Mouse (Mus musculus) right cerebral cortex, adult 2 months (tissue): Measurements from ENCODE around the gene Myof.
A peak's percentile ranks its signal among the peaks of the same experiment; 100 is the strongest.

Experiments
- DNase-seq, 2 experiments: peaks; one replicate each; pipeline ENCODE4 v3.0.0; 2021 to 2022; ENCODE audit warnings: low spot score in 2 of 2

Gene Myof

DNA sequence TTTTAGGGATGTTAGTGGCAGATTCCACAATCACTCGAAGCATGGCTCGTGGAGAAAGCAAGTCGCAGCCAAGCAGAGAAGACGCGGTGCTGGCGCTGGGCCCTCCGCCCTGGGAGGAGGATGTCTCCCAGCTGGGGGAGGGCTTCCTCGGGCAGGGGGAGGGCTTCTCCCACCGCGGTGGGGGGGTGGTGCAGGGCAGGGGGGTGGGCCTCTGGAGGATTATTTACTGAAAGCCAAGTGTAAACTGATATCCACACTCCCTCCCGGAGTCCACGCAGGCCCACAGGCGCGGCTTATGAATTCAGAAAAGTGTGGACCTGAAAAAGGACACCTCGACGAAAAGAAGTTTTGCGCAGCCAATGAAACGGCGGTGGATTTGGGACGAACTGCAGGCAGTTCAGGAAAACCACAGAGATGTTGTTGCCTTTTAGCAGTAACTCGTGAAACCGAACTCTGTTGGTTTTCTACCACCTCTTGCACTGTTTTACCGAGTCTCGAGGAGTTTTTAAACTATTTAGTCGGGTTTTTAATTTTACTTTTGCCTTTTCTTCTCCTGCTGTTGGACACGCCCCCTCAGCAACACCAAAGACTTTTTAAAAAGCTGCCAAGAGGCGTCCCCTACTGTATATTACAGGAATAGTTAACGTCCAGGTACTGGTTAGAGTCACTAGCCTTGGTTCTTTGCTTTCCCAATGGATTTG lies at the start of gene Myof:
Gene Myof, minus strand, starts transcription at position 297 of the 701 bp plus-strand sequence.
- no peak for DNase-seq

DNA sequence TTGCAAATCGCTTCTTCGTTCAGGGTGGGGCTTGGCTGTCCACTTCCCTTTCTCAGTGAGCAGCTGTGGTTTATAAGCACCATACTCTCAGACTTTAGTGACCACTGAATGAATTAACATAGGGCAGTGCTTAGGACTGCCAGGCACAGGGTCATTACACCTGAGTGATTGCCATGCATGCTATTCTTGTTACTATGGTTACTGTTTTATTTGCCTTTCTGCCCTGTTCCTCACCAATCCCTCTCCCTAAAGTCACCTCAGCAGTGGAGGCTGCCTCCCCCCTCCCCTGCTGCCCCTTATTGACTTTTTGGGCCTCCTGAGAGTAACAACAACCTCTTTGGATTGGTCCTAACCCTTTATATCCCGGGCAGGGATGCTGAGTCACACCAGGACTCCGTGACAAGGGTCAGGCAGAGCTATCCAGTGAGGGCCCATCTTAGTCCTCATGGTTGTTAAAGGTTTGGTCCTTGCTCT lies 48.2 kb upstream of the Myof start:
- DNase-seq = no peak

- no peak for DNase-seq
Observed at GRCm38 (mm10) chr19:38089358-38089757, 46.0 kb upstream of the Myof start.

GRCm38 (mm10) chr19:38086948-38087551 lies 43.7 kb upstream of the Myof start:
- peak; percentile 5 to 10 for DNase-seq

GRCm38 (mm10) chr19:38085841-38086240 lies 42.5 kb upstream of the Myof start:
- DNase-seq = no peak

DNA sequence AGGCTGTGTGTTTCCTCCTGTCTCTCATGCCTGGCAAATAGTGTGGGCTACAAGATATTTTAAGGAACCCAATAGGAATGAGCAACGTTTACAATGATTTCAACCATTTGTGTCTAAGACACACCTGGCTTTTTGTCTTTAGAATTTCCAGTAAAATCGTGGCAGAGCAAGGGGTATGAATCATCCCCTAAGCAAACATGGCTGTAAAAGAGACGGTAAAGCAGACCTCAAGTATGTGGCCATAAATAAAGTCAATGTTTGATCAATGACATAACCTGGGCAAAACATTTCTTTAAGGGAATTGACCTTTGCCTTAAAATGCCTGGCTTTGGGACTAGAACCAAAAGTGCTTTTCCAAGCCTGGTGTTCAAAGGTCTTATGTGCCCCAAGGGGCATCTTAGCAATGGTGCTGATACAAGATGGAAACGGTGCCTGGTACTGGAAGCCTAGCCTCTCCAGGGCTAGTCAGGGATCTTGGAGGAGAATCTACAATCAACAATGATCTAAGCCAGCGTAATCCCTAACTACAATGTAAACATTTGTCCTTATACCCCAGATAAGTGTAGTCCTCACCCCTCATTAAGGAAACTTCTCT lies 39.7 kb upstream of the Myof start:
- no peak for DNase-seq

DNA sequence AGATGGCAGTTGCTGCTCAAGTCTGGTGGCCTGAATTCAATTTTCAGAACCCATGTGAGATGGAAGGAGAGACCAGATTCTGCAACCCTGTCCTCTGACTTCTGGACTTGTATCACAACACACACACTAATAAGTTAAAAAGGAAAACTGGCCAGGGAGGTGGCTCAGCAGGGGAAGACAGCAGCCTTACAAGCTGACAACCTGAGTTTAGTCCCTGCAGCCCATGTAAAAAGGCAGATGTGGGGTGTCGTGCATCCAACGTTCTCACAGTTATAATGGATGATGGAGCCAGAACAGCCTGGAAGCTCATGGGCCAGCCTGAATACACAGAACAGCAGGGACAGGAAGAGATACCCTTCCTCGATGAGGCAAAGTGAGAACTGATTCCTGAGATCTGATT lies 38.0 kb upstream of the Myof start:
- DNase-seq = no peak

DNA sequence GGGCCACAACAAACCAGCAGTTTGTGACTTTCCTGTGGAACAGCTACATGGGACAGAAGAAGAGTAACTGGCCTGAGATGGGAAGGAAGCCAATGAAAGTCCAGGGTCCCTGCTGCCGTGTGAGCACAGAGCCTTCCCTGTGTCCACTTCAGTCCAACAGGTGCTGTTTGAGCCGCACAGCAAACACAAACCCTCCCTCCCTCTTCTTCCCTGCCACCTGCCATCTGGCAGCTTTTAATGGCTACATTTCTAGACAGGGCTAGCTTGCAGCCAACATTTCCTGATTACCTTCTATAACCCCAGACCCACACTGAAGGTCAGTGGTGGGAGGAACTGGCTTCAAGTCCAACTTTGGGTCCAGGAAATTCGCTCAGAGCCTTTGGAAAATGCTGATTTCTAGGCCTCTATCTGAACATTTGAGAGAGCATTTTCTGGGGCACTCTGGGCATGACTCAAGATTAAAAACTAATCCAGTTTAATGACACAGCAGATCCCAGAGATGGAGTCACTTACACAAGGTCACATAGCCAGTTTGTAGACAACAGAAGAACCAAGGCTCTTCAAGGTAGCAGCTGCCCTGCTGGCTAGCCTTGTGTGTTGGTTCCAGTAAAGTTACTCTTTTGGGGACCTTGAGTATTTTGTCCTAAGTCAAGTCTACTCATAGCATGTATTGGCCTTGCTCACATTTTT lies 34.6 kb upstream of the Myof start:
- no peak for DNase-seq

DNA sequence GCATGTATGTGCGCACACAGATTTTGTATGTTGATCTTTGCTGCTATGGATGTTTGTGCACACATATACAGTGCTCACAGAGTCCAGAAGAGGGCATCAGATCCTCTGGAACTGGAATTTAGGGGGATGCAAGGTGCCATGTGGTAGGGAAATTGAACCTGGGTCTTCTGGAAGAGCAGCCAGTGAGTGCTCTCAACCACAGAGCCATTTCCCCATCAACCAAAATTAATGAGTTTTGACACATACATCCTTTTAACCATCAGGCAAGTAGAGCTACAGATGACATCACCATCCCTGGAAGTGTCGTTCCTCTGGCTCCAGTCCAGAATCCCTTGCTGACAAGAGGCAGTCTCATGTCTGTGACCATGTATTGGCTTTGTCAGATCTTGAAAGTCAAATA lies 32.9 kb upstream of the Myof start:
- DNase-seq = no peak

DNA sequence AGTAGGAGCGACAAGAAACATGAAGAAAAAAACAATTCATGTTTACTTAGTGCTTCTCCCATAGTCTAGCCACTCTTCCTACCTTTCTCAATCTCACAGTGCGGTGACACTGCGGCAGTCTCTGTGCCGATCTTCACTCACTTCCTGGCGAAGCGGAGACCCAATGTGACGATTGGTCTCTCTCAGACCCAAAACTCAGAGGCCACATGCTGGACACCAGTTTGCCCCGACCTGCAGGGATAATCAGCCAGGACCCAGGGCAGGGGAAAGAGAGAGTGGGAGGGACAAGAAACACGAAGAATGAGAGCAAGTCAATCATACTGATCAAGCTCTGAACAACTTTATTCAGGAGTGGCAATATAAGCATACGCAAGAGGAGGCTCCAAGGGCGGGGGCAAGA lies 31.7 kb upstream of the Myof start:
- no peak for DNase-seq

- DNase-seq = no peak
Observed at GRCm38 (mm10) chr19:38073226-38073625, 29.8 kb upstream of the Myof start.

DNA sequence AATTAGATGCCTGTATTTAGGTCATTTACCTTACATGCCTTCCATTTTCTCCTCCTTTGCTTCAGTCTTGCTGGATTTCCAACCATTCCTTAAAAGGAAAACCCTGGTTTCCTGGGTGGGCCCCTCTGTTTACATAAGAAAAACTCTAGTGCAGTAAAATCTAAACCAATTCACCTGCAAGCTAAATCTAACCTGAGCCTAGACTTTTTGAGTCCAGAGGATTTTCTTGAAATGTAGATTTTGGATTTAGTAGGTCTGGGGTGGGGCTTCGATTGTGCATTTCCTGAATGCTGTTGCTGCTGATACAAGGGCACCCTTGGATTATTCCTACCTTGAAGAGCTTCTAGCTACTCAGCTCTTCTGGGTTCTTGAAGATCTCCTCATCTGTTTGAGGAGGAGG lies 20.7 kb upstream of the Myof start:
- DNase-seq = no peak

DNA sequence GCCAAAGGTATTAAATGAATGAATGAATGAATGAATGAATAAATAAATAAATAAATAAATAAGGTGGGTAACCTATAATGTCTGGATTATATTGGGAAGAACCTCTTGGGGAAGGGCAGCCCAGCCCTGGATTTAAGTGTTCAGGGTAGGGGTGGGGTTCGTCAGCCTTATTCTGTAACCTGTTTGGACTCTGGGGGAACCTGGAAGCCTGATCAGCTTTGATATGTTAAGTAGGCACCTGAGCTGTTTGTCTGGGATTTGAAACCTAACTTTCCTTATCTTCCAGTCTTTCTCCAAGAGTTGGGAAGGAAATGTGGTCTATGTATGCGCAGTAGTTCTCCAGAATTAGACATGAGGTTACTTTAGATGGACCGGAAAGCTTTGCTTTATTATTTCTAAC lies 19.8 kb upstream of the Myof start:
- no peak for DNase-seq

DNA sequence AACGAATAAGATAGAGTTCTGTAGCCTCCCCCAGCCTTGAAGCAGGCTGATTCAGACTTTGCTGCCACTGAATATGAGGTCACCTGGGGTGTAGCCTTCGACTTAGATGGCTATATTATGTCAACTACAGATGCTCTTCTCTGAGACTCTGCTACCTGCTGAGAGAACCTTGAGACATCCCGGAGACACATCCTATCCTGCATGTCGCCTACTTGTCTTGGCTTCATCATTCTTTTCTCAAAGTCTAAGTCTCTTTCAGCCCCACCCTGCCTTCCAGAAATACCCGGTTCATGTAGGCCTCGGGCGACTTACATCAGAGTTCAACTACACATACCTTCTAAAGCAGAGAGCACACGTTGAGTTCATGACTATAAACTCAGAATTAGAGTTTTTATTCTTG lies 13.6 kb upstream of the Myof start:
- DNase-seq = no peak

DNA sequence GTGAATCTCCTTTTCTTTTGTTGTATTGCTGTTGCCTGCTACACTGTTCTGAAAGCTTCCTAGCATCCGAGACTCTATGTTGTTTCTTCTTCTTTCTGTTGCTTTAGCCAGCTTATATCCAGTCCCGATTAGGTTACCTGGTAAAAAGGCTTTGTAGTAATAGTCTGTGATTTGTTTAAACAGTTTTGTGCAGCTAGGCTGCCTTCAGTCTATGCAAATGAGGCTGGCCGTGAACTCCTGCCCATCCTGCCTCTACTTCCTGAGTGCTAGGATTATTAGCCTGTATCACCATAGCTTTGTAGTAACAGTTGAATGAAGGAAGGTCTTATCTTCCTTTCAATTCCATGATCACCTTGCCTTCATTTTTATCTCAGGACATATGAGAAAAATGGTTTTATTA lies 12.9 kb upstream of the Myof start:
- DNase-seq = no peak

DNA sequence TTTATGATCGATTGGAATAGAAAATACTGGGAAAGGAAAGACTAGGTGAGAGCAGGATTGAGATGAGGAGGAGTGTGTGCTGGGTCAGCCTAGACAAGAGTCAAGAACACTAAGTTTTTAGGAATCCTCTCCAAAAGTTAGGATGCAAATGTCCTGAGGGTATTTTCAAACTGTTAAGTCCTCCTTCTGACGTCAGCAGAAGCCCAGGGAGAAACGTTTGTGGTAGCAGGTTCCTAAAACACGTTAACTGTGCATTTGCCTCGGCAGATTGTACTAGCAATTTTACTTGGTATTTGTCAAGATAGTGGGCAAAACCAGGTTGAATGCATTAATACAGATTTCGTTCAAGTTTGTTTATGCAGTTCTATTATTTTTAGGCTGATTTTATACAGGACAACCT lies 12.4 kb upstream of the Myof start:
- DNase-seq = no peak

- DNase-seq = peak; percentile 92
Observed at GRCm38 (mm10) chr19:38054720-38055192, 11.4 kb upstream of the Myof start, which contains the start of gene Cep55. Gene Cep55, plus strand, starts transcription at chr19:38055011.

DNA sequence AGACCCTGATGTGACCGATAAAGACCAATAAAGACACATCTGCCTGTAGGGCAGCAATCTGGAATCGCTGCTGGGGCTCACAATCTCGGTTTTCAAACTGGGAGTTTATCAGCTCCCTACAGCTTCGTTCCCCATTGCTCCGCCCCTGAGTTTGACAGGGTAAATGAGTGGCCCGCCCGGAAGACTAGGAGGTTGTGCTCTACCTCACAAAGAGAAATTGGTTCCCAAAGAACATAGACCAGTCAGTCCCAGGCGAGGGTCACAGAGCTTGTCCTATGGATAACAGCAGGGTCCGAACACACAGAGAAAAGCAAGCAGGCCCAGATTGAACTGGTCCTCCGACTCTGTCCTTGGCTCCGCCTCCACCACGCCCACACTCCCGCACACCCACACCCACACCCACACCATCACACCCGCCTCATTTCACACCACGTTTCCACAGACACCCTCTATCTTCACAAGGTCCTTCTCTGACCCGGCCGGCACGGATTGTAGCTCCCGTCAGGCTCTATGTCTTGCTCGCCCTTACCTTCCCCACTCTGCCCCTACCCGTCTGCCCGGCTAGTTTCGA lies 10.9 kb upstream of the Myof start:
- DNase-seq = peak; percentile 61 to 64

DNA sequence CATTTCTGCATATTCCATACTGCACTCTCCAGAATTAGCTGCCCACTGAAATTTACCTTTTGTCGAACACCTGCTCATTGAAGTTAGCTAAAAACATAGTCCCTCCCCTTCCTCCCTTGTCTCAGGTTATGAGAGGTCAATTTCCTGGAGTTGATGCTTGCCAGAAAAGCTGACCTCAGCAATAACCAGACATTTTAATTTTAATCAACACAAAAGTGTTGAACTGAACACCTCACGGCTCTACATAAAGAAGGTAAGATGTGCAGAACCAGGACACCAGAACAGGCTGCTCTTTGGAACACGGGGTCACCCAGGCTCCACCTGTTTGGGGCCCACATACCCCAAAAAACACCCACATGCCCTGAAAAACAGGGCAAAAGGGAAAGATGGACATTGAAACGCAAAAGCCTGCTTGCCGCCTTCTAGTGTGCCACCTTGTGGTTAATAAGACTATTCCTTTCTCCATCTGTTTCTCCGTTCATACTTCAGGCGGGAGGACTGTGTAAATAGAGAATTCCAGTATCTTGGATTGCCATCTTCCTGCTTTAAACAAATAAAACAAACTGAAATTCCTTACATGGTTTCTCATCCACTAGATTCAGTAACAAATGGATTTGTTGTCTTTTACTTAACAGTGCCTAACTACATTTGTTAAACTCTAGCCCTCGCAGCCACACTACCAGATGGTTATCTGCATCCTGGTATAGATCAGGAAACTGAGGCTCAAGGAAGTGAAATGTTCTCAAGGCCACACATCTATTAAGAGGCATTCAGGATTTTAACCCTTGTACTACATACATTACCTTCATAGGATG lies 10.1 kb upstream of the Myof start:
- DNase-seq = peak in 1 of 2 experiments; percentile 14

DNA sequence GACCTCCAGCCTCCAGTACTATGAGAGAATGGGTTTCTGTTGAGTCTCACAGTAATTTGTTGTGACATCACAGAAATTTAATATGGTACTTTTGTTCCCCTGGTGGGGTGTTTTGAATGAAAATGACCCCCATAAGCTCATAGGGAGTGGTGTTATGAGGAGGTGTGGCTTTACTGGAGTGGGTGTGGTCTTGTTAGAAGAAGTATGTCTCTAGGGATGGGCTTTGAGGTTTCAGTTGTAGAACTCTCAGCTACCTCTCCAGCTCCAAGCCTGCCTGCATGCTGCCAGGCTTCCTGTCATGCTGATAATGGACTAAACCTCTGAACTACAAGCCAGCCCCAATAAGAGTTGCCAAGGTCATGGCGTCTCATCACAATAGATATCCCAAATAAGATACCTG lies 6.3 kb upstream of the Myof start:
- no peak for DNase-seq

- no peak for DNase-seq
Observed at GRCm38 (mm10) chr19:38045198-38045597, 1.8 kb upstream of the Myof start.
